Mouse (Mus musculus) megakaryocyte, embryonic 14.5 days (primary cell): Measurements from ENCODE around the gene Ap3b1.

Experiments used
- FLI1 ChIP-seq: IDR thresholded peaks from 2 replicates; pipeline ENCODE4 v1.6.1; 2012; ENCODE audit warnings: low read length, inconsistent platforms, mixed read lengths
- GATA1 ChIP-seq: IDR thresholded peaks from 3 replicates; pipeline ENCODE4 v1.6.1; 2012; ENCODE audit warnings: mixed read lengths, low read length, inconsistent platforms, borderline replicate concordance

- no peak for TF ChIP-seq FLI1
- TF ChIP-seq GATA1, result no peak
Measured at GRCm38 (mm10) chr13:94364336-94364735, 5.6 kb downstream of the Ap3b1 start.
